Mouse (Mus musculus): ENCODE results near the gene Ppm1h.

Ppm1h gene

GRCm38 (mm10) chr10:122887528-122888183 lies 209.1 kb downstream of the Ppm1h start:
- DNase-seq (ENCODE audit: low spot score in 2 of 2): no peak

GRCm38 (mm10) chr10:122890682-122891350 lies 212.3 kb downstream of the Ppm1h start:
- DNase-seq (ENCODE audit: low spot score in 2 of 2): no peak

- DNase-seq (ENCODE audit: low spot score in 2 of 2): no peak
These were observed 212.9 kb downstream of the Ppm1h start for GRCm38 (mm10) chr10:122891461-122891860.

- DNase-seq (ENCODE audit: low spot score in 2 of 2): no peak
These were observed 216.1 kb downstream of the Ppm1h start for GRCm38 (mm10) chr10:122894555-122895069.

- DNase-seq (ENCODE audit: low spot score in 2 of 2): no peak
These were observed 216.7 kb downstream of the Ppm1h start for GRCm38 (mm10) chr10:122895121-122895770.

GRCm38 (mm10) chr10:122899971-122900370 lies 221.4 kb downstream of the Ppm1h start:
- DNase-seq (ENCODE audit: low spot score in 2 of 2): no peak

GRCm38 (mm10) chr10:122900466-122900865 lies 221.9 kb downstream of the Ppm1h start:
- DNase-seq (ENCODE audit: low spot score in 2 of 2): no peak

- DNase-seq (ENCODE audit: low spot score in 2 of 2): no peak
These were observed 222.8 kb downstream of the Ppm1h start for GRCm38 (mm10) chr10:122901379-122901778.

- no peak for DNase-seq (ENCODE audit: low spot score in 2 of 2)
These were observed 231.0 kb downstream of the Ppm1h start for GRCm38 (mm10) chr10:122909406-122910032.

GRCm38 (mm10) chr10:122910798-122911225 lies 232.2 kb downstream of the Ppm1h start:
- no peak for DNase-seq (ENCODE audit: low spot score in 2 of 2)

- no peak for DNase-seq (ENCODE audit: low spot score in 2 of 2)
These were observed 233.1 kb downstream of the Ppm1h start for GRCm38 (mm10) chr10:122911668-122912067.

- no peak for DNase-seq (ENCODE audit: low spot score in 2 of 2)
These were observed 233.6 kb downstream of the Ppm1h start for GRCm38 (mm10) chr10:122912086-122912690.

- DNase-seq (ENCODE audit: low spot score in 2 of 2): peak; percentile 64 to 75
These were observed 234.3 kb downstream of the Ppm1h start for GRCm38 (mm10) chr10:122912701-122913368.

- DNase-seq (ENCODE audit: low spot score in 2 of 2): no peak
These were observed 234.8 kb downstream of the Ppm1h start for GRCm38 (mm10) chr10:122913393-122913792.

- DNase-seq (ENCODE audit: low spot score in 2 of 2): no peak
These were observed 237.3 kb downstream of the Ppm1h start for GRCm38 (mm10) chr10:122915905-122916304.

GRCm38 (mm10) chr10:122917648-122918324 lies 239.2 kb downstream of the Ppm1h start:
- DNase-seq (ENCODE audit: low spot score in 2 of 2): no peak

- DNase-seq (ENCODE audit: low spot score in 2 of 2): no peak
These were observed 239.7 kb downstream of the Ppm1h start for GRCm38 (mm10) chr10:122918325-122918694.

- DNase-seq (ENCODE audit: low spot score in 2 of 2): no peak
These were observed 240.2 kb downstream of the Ppm1h start for GRCm38 (mm10) chr10:122918754-122919153.

- DNase-seq (ENCODE audit: low spot score in 2 of 2): no peak
These were observed 240.9 kb downstream of the Ppm1h start for GRCm38 (mm10) chr10:122919416-122919815.

- DNase-seq (ENCODE audit: low spot score in 2 of 2): no peak
These were observed 241.7 kb downstream of the Ppm1h start for GRCm38 (mm10) chr10:122920218-122920795.

Measured in left cerebral cortex, adult 9 months (tissue).